Mouse (Mus musculus): ENCODE measurements around the gene Ccdc138.
"Not testable (repeated sequence)": the region's sequence is repeated elsewhere in the genome, so short reads cannot be mapped to it uniquely, and the experiment has no call there.

The Ccdc138 gene

DNA sequence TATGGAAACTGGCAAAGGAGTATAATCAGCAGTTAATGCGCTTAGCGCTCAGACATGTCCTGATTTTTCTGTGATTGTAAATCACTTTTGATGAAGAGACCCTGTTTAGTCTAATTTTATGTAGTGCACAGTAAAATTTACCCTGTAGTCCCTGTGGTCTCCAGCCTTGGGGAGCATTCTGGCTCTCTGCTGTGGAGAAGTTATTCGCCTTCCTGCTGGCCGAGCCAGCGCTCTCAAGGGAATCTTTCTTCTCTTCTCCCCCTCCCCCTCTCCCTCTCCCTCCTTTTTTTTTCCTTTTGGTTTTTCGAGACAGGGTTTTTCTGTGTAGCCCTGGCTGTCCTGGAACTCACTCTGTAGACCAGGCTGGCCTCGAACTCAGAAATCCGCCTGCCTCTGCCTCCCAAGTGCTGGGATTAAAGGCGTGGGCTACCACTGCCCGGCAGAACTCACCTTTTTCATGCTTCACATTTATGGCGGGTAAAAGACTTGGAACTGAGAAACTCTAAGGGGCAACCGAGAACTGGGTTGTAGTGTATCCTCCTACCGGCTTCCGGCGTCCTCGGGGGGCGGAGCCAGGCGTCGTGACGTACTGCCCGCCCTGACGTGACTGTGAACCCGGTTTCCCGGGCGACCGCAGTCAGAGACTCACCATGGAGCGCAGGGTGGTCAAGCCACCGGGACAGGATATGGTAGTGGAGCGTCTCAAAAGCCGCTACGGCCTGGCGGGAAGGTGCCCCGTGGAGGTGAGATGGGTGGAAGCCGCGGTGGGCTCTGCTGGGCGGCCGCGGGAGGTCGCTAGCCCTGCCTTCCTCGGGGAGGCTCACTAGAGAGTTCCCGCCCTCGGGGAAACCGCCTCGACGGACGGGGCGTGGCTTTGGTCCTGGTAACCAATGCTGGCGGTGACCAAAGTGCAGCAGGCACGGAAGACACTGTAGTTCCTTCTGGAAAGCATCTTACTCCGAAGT is at the start of gene Ccdc138:
Gene Ccdc138 (plus strand): TSS at position 629 of the 965 bp plus-strand sequence.
- peak; percentile 93 to 95 for DNase-seq

- DNase-seq: no peak
These were observed 46.2 kb upstream of the Ccdc138 start for GRCm38 (mm10) chr10:58451575-58451974.

DNA sequence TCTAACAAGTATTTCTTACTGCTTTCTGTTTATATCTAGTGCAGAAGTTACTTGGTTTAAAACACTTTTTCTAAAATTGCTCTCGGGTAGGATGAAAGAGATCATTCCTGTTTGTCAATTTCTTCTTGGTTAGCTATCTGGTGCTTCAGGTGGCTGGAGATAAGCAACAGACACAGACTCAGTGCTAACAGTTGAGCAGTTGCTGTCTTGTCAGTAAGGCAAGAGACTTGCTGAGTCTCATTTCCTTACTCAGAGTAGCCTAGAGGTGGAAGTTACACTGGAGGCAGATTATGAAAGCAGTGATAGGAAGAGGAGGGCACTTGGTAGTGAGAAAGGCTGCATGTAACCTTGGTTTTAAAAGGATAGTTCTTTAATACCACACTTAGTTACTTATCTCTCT is 45.6 kb upstream of the Ccdc138 start:
- no peak for DNase-seq

- no peak for DNase-seq
These were observed 37.9 kb upstream of the Ccdc138 start for GRCm38 (mm10) chr10:58459896-58460295.

DNA sequence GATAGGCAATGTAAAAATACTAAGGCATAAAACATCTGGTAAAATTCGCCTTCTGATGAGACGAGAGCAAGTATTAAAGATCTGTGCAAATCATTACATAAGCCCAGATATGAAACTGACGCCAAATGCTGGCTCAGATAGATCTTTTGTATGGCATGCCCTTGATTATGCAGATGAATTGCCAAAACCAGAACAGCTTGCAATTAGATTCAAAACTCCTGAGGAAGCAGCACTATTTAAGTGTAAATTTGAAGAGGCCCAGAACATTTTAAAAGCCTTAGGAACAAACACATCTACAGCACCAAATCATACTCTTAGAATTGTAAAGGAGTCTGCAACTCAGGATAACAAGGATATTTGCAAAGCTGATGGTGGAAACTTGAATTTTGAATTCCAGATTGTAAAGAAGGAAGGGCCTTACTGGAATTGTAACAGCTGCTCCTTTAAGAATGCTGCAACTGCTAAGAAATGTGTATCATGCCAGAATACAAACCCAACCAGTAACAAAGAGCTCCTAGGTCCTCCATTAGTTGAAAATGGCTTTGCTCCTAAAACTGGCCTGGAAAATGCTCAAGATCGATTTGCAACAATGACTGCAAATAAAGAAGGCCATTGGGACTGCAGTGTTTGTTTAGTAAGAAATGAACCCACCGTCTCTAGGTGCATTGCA is 20.5 kb upstream of the Ccdc138 start:
- no peak for DNase-seq

GRCm38 (mm10) chr10:58478071-58478578 is 19.6 kb upstream of the Ccdc138 start:
- DNase-seq: no peak

DNA sequence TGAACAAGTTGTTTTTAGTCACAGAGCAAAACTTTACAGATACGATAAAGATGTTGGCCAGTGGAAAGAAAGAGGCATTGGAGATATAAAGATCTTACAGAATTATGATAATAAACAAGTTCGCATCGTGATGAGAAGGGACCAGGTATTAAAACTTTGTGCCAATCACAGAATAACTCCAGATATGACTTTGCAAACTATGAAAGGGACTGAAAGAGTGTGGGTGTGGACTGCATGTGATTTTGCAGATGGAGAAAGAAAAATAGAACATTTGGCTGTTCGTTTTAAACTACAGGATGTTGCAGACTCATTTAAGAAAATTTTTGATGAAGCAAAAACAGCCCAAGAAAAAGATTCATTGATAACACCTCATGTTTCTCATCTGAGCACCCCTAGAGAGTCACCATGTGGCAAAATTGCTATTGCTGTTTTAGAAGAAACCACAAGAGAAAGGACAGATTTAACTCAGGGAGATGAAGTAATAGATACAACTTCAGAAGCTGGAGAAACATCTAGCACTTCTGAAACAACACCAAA is 17.7 kb upstream of the Ccdc138 start:
- DNase-seq: no peak

DNA sequence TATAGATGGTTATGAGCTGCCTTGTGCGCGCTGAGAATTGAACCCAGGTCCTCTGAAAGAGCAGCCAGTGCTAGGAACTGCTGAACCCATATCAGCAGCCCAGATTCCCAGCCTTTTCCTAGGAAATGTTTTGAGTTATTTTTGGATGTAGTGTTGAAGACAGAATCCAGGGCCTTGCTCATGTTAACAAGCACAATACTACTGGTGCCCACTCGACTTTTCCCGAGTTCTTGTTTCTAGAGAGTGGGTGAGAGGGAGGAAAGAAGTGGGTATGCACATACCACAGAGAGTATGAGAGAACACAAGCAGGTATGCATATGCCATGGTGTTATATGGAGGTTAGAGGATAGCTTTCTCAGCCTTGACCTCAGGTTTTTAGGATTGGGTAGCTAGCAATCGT is 6.7 kb upstream of the Ccdc138 start:
- no peak for DNase-seq

GRCm38 (mm10) chr10:58495637-58496036 is 2.1 kb upstream of the Ccdc138 start:
- DNase-seq: no peak

- no peak for DNase-seq
These were observed 1.0 kb upstream of the Ccdc138 start for GRCm38 (mm10) chr10:58496732-58497131.

- no peak for DNase-seq
These were observed 768 bp downstream of the Ccdc138 start for GRCm38 (mm10) chr10:58498516-58498915.

DNA sequence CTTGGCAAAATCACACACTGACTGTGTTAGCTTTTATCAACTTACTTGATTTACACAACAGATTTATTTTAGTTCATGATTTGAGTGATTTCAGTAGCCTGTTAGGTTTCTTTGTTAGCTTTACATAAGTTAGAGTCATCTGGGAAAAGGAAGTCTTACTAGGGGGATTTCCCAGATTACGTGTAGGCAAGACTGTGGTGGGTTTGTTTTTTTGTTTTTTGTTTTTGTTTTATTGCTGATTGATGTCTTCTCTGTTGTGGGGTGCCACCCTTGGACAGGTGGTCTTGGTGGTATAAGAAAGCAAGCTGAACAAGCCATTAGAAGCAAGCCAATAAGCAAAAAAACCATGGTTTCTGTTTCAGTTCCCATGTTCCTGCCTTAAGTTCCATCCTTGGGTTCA is 31.6 kb downstream of the Ccdc138 start:
- DNase-seq: no peak

GRCm38 (mm10) chr10:58530896-58531790 is 33.4 kb downstream of the Ccdc138 start:
- no peak for DNase-seq

GRCm38 (mm10) chr10:58532177-58532576 is 34.4 kb downstream of the Ccdc138 start:
- no peak for DNase-seq

GRCm38 (mm10) chr10:58536276-58536675 is 38.5 kb downstream of the Ccdc138 start:
- not testable (repeated sequence) for DNase-seq

- no peak for DNase-seq
These were observed 42.9 kb downstream of the Ccdc138 start for GRCm38 (mm10) chr10:58540613-58541012.

DNA sequence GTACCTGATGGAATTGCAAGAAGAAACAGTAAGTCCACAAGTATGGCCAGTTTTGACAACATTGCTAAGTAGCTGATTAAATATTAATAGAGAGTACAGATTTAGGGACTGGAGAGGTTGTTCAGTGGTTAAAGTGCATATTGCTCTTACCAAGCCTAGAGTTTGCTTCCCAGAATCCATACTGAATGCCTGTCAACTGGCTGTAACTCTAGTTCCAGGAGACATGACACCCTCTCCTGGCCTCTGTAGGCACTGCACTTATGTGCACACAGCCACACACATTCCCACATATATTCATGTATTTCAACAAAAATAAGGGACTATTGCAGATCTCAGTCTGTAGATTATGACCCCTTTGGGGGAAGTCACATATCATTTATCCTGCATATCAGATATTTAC is 51.0 kb downstream of the Ccdc138 start:
- no peak for DNase-seq

DNA sequence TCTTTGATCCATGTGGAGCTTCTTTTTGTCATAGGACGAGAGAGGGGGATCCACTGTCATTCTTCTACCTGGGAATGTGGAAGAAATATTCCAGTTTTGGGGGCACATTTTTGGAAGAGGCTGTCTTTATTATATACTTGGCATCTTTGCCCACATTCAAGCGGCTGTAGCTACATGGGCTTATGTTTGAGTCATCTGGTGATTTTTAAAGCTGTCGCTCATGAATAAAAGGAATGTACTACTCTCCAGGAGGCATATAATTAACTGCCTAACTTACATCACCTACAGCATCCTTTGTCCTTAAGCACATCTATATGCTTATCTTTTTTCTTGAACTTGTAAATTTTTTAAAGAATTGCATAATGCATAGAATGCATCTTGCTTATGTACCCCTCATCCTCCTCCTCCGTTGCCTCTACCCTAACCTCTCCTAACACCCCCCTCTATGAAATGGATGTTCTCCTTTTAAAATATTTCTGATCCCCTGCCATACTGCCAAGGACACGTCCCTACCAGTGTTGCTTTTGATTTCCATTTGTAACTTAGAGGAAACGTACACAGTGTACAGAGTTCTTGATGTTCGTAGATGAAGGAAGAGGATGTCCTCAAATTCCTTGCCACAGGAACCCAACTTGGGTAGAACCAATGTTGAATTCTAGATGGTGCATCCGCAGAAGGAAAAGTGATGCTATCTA is 57.1 kb downstream of the Ccdc138 start:
- no peak for DNase-seq

DNA sequence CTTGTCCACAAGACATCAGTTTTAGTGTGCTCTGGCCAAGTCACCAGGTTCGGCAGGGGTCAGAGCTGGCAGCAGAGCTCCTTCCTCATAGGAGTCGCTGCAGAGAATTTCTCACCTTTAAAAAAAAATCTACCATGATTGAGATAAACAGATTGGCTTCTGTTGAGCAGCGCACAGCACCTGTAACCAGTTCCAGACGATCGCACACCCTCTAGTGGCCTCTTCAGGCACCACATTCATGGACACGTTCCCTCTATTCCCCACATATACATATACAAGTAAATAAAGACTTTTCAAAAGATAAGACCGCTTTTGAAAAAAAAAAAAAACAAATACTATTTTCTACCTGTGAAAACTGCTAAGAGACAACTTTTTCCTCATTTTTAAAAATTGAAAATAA is 61.4 kb downstream of the Ccdc138 start:
- peak; percentile 73 to 75 for DNase-seq

DNA sequence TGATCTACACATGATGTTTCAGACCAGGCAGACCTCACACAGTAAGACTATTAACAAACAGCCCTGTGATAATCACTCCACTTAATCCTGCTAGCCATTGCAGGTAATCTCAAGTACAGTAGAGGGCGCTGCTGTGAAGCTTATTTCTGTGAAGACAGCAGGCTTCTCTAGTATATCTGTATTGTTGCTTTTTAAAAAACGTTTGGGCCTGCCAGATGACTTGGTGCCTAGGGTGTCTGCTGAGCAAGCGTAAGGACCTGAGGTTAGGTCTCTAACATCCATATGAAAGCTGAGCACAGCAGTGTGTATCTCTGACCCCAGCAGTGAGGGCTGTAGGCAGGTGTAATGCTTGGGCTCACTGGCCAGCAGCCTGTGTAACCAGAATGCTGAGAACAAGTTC is 62.2 kb downstream of the Ccdc138 start:
- DNase-seq: peak; percentile 68 to 75

GRCm38 (mm10) chr10:58560521-58560920 is 62.8 kb downstream of the Ccdc138 start:
- no peak for DNase-seq

Measured in cerebellum, postnatal 10 days (tissue).